Mouse (Mus musculus) stomach, postnatal 0 days (tissue): ENCODE results near the gene Nlrp14. TPM values are rescaled to one million over a fixed set of nuclear protein-coding genes. Genes with fewer than 3 reads are reported as not detected.
"Not testable (repeated sequence)": the region's sequence is repeated elsewhere in the genome, so short reads cannot be mapped to it uniquely, and the experiment has no call there.

Experiments used
- ATAC-seq: fragments of 200-750 bp; cut with Nextera tagmentation; 2 replicates; pipeline ENCODE4 v1.8.0; 2017; ENCODE audit not compliant: low FRiP score, low TSS enrichment
- DNase-seq: peaks from one replicate; pipeline ENCODE4 v3.0.0-alpha.2; 2016; ENCODE audit warnings: low spot score
- H3K27ac ChIP-seq: fragments of 300-500 bp; sonication (generic); replicated peaks from 2 replicates; pipeline ENCODE4 v1.5.1; 2014; ENCODE audit warnings: mild to moderate bottlenecking, control low read depth
- H3K27me3 ChIP-seq: fragments of 300-500 bp; sonication (generic); 2 replicates; pipeline ENCODE4 v1.6.1; 2014; ENCODE audit warnings: low read length; ENCODE audit not compliant: control insufficient read depth, insufficient read depth
- H3K36me3 ChIP-seq: fragments of 300-500 bp; sonication (generic); 2 replicates; pipeline ENCODE4 v1.6.1; 2014; ENCODE audit warnings: low read length, mixed read lengths; ENCODE audit not compliant: control insufficient read depth, insufficient read depth
- H3K4me1 ChIP-seq: fragments of 300-500 bp; sonication (generic); replicated peaks from 2 replicates; pipeline ENCODE4 v1.6.1; 2014; ENCODE audit warnings: antibody characterized with exemption; ENCODE audit not compliant: control insufficient read depth, insufficient read depth
- H3K4me2 ChIP-seq: fragments of 300-500 bp; sonication (generic); replicated peaks from 2 replicates; pipeline ENCODE4 v1.6.1; 2014; ENCODE audit warnings: low read depth, mild to moderate bottlenecking, control low read depth, moderate library complexity
- H3K4me3 ChIP-seq: fragments of 300-500 bp; sonication (generic); 2 replicates; pipeline ENCODE4 v1.5.1; 2014; ENCODE audit warnings: low read depth, low read length, control low read depth
- H3K9ac ChIP-seq: fragments of 300-500 bp; sonication (generic); 2 replicates; pipeline ENCODE4 v1.6.1; 2014; ENCODE audit warnings: mild to moderate bottlenecking, low read length, control low read depth, mixed read lengths
- H3K9me3 ChIP-seq: fragments of 300-500 bp; sonication (generic); 2 replicates; pipeline ENCODE4 v1.6.1; 2016; ENCODE audit warnings: low read length; ENCODE audit not compliant: control insufficient read depth
- CTCF ChIP-seq: IDR thresholded peaks from 2 replicates; pipeline ENCODE4 v1.5.1; 2016; ENCODE audit warnings: antibody characterized with exemption, low read depth, mild to moderate bottlenecking, moderate library complexity
- EP300 ChIP-seq: optimal IDR thresholded peaks from 2 replicates; pipeline ENCODE3; 2016; ENCODE audit warnings: antibody characterized with exemption
- WGBS: fragments of 180-500 bp; shearing (Covaris S2); extraction: QIAGEN DNeasy Blood & Tissue Kit; methylation state at CpG from one replicate; pipeline ENCODE4 v1.1.7; 2014; 5-methylcytosine and 5-hydroxymethylcytosine counted together
- polyA plus RNA-seq: library from polyadenylated mRNA; unstranded; fragments of >200 nt; fragmentation: Nextera tagmentation; extraction: Ambion mirVana; gene quantifications from 2 replicates; pipeline ENCODE4 v1.2.1, GENCODE M21; 2015

The Nlrp14 gene
- not detected in 2 replicates for polyA plus RNA-seq

DNA sequence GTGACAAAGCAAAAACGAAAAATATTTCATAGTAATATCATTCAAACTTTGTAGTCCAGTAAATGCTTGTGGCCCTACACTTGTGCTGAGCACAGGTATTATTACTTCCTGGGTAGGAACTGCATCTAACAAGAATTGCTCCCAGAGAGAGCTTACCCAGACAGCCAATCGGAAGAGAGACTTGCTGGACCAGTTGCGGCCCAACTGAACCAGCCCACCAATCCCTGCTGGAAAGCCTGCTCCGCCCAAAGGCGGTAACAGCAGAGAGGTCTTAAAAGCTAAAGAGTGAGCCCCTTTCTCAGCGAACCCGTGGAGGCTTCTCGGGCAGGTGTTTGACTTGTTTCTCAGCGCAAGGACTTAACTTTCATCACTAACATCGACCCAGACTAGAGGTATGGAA is at the start of gene Nlrp14:
Nlrp14 (plus strand) TSS at position 301 of the 400 bp plus-strand sequence.
- Histone ChIP-seq H3K4me3 (no peak within 1 kb of the TSS), H3K9ac (no peak within 1 kb of the TSS), H3K4me1 (no peaks in the 10 kb centered on the region), H3K9me3 (no peaks in the 10 kb centered on the region), H3K36me3 (no peaks in the 10 kb centered on the region), H3K4me2 (no peak within 1 kb of the TSS), H3K27me3 (no peaks in the 10 kb centered on the region), H3K27ac (no peak within 1 kb of the TSS)
- ATAC-seq: no peak
- TF ChIP-seq EP300 (no peak), CTCF (no peak)
- no peak for DNase-seq
- WGBS: 80% methylated on average over 10 of the region's 10 CpGs

DNA sequence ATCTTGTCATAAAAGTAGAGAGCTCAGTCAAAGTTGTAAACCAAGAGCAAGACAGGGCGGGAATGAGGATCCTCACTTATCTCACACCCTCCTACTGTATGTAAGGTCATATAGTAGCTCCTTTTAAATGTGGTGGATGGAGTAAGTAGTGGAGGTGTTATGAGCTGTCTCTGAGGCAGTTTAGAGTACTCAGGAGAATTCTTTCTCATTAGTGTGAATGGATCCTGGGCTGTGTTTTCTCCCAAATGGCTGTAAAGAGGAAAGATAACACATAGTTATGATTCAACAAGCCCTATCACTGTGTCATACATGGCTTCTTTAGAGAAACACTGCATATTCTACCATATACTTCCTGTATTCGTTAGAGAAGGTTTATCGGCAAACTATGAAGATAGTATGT is 35.8 kb upstream of the Nlrp14 start, which contains the start of gene Olfr715:
Olfr715 (minus strand) TSS at position 101 of the 400 bp plus-strand sequence.
- H3K27ac ChIP-seq, ATAC-seq, H3K9me3 ChIP-seq, DNase-seq, H3K4me2 ChIP-seq, H3K36me3 ChIP-seq, H3K27me3 ChIP-seq, H3K4me3 ChIP-seq, H3K4me1 ChIP-seq, H3K9ac ChIP-seq: not testable (repeated sequence)
- WGBS: 50% methylated on average over 1 of the region's 3 CpGs

DNA sequence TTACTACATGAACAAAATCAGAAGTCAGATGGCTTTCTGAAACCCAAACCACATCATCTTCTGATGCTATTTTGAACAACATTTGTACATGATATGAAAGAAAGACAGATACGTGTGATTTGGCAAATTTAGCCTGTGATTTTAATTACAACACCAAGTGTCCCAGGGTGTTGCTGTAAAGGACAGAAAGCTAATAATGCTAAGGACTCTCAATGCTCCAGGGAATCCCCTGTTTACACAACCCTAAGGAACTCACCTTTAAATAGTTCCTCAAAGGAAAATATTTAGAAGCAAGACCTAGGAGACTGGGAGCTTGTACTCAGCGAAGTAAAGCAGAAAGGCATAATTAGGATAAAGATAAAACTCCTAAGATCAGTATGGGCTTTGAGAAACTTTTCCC is 28.8 kb upstream of the Nlrp14 start, which contains the start of gene Olfr716:
Olfr716 (plus strand) TSS at position 301 of the 400 bp plus-strand sequence.
- not testable (repeated sequence) for H3K27me3 ChIP-seq, H3K9ac ChIP-seq, H3K36me3 ChIP-seq, H3K4me2 ChIP-seq, ATAC-seq, H3K27ac ChIP-seq, DNase-seq, H3K4me3 ChIP-seq, H3K9me3 ChIP-seq, H3K4me1 ChIP-seq
- 62% methylated on average over 2 of the region's 2 CpGs for WGBS

DNA sequence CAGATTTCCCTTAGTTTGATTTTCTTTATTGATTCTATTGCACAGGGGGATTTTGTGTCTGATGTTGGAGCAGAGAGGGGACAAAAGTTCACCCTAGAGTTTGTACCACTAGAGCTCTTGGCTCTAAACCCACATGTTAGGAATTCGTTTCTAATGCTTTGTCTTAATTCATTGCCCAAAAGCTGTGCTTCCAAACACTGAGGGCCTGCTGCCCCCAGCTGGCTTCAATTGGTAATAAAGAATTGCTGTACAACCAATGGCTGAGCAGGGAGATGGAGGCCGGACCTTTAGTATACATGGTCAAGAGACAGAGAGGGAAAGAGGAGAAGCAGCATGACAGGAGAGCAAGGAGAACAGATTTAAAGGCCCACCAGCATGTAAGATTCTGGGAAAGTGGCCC is 13.6 kb downstream of the Nlrp14 start:
- no peak overlapping the region for H3K9ac ChIP-seq
- H3K4me1 ChIP-seq: no peaks in the 10 kb centered on the region
- 41% methylated on average over 2 of the region's 2 CpGs for WGBS
- H3K4me2 ChIP-seq: no peak overlapping the region
- no peaks in the 10 kb centered on the region for H3K27me3 ChIP-seq
- H3K36me3 ChIP-seq: no peaks in the 10 kb centered on the region
- H3K9me3 ChIP-seq: no peaks in the 10 kb centered on the region
- H3K27ac ChIP-seq: no peak overlapping the region
- TF ChIP-seq EP300 (no peak), CTCF (no peak)
- no peak overlapping the region for H3K4me3 ChIP-seq
- DNase-seq: no peak
- ATAC-seq: no peak

DNA sequence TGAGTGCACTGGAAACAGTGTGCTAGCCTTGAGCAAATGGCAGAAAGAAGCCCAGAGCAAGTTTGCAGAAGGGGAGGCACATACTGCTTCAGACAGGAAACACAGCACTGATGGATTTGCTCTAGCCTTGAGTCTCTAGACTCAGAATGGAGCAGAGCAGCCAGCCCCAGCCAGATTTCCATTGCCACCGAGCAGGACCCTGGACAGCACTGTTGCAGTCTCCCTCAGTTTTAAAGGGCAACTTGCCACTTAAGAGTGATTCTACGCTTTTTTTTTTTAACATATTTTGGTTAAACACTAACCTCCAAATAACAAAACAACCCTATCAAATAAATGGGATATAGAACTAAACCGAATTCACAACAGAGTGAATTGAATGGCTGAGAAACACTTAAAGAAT is 35.0 kb downstream of the Nlrp14 start:
- Histone ChIP-seq H3K4me3 (no peak overlapping the region), H3K27ac (no peak overlapping the region), H3K9ac (no peak overlapping the region), H3K27me3 (no peaks in the 10 kb centered on the region), H3K4me1 (no peaks in the 10 kb centered on the region), H3K4me2 (no peak overlapping the region), H3K36me3 (no peaks in the 10 kb centered on the region), H3K9me3 (no peaks in the 10 kb centered on the region)
- no peak for TF ChIP-seq CTCF
- TF ChIP-seq EP300: no peak
- 33% methylated on average over 3 of the region's 3 CpGs for WGBS
- DNase-seq (no peak), ATAC-seq (no peak)

DNA sequence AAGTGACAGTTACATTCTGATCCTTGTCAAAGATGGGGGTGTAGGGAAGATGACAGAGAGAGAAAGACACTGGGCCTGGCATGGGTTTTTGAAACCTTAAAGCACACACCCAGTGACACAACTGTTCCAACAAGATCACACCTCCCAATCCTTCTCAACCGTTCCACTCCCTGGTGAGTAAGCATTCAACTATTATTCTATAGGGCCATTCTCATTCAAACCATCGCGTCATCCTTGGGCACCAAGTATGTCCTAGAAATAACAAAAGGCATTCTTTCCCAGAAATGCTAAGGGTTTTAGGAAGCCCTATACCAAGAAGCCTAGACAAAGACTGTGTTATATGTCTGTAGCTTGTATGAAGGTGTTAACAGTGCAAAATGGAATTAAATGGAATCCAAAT is 41.1 kb downstream of the Nlrp14 start:
- Histone ChIP-seq H3K4me1 (no peaks in the 10 kb centered on the region), H3K27me3 (peaks cover 5% of the 10 kb centered on the region; the same call in 1 of the 2 replicates), H3K9ac (no peak overlapping the region), H3K27ac (no peak overlapping the region), H3K36me3 (no peaks in the 10 kb centered on the region), H3K4me3 (no peak overlapping the region), H3K9me3 (peaks cover 4% of the 10 kb centered on the region; the same call in 1 of the 2 replicates), H3K4me2 (no peak overlapping the region)
- WGBS: 88% methylated on average over 3 of the region's 3 CpGs
- TF ChIP-seq CTCF: no peak
- ATAC-seq (no peak), DNase-seq (no peak)
